Mouse (Mus musculus) heart, adult 2 months (tissue): ENCODE measurements around the gene Rbm5.

Experiments
- CTCF ChIP-seq: fragments of 200-600 bp; IDR thresholded peaks from 2 replicates; pipeline ENCODE4 v1.8.1; 2022; ENCODE audit warnings: antibody characterized with exemption, mild to moderate bottlenecking, moderate library complexity
- EP300 ChIP-seq: fragments of 200-500 bp; IDR thresholded peaks from 2 replicates; pipeline ENCODE4 v1.6.1; 2011; ENCODE audit warnings: low read depth, low read length, control low read depth; ENCODE audit not compliant: insufficient read depth

DNA sequence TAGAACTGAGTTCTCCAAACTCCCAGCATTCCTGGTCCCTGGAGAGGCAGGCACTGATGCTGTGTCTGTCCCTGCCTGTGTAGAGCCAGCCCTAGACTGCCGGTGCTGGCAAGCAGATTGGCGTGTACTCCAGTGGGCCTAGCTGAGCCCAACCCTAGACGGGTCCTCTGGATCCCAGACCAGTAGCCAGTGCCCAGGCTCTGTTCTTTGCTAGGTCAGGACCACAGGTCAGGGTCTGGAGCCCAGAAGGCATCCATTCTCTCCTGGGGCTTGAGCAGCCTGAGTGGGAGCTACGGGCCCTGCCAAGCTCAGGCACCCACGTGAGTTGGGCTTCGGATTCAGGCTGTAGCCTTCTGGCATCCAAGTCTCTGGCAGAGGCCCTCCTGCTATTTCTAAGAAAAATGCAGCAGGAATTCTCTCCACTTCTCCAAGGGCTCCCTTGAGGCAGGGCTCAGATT lies 70.7 kb downstream of the Rbm5 start:
- TF ChIP-seq CTCF (no peak), EP300 (no peak)
